Mouse (Mus musculus): Measurements from ENCODE around the gene Pla2g15. TPM values are rescaled to one million over a fixed set of nuclear protein-coding genes. Genes with fewer than 3 reads are reported as not detected.

Pla2g15 gene
- polyA plus RNA-seq, 1 experiment: not detected

DNA sequence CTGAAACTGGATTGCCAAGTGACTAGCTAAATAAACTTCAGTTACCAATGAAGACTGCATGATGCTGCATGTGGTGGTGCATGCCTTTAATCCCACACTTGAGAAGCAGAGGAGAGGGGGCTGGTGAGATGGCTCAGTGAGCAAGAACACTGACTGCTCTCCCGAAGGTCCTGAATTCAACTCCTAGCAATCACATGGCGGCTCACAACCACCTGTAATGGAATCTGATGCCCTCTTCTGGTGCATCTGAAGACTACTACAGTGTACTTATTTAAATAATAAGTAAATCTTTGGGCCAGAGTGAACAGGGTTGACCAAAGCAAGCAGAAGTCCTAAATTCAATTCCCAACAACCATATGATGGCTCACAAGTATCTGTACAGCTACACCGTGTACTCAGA, 26.8 kb upstream of the Pla2g15 start:
- H3K4me1 ChIP-seq (ENCODE audit: control insufficient read depth, insufficient read depth, low read length): no peaks in the 10 kb centered on the region
- no peak for TF ChIP-seq CTCF (IDR thresholded peaks at IDR 0.05; ENCODE audit: insufficient read depth, low read depth, low read length)
- TF ChIP-seq POLR2A (IDR thresholded peaks at IDR 0.05; ENCODE audit: insufficient read depth, low read depth, low read length): no peak
- H3K4me3 ChIP-seq (ENCODE audit: insufficient read depth, low read depth, low read length): no peak overlapping the region
- no peak overlapping the region for H3K27ac ChIP-seq (ENCODE audit: insufficient read depth, low read depth, low read length)
- WGBS: 86% methylated on average over 3 of the region's 3 CpGs

DNA sequence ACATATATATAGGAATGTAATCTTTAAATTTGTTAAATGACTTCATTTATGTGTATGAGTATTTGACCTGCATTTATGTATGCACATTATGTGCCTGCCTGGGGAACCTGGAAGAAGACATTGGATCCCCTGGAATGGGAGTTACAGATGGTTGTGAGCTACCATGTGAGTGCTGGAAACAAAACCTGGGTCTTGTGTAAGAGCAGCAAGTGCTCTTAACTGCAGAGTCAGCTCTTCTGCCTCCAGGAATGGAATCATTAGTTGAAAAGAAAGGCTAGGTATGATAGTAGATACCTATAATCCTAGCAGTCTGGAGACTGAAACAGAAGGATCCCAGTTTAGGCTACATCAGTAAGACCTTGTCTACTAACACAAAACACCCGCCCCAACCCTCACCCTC, 24.1 kb upstream of the Pla2g15 start:
- no peak overlapping the region for H3K4me3 ChIP-seq (ENCODE audit: insufficient read depth, low read depth, low read length)
- no peaks in the 10 kb centered on the region for H3K4me1 ChIP-seq (ENCODE audit: control insufficient read depth, insufficient read depth, low read length)
- no peak overlapping the region for H3K27ac ChIP-seq (ENCODE audit: insufficient read depth, low read depth, low read length)
- TF ChIP-seq CTCF (IDR thresholded peaks at IDR 0.05; ENCODE audit: insufficient read depth, low read depth, low read length): no peak
- no peak for TF ChIP-seq POLR2A (IDR thresholded peaks at IDR 0.05; ENCODE audit: insufficient read depth, low read depth, low read length)
- WGBS: 89% methylated on average over 1 of the region's 1 CpGs

DNA sequence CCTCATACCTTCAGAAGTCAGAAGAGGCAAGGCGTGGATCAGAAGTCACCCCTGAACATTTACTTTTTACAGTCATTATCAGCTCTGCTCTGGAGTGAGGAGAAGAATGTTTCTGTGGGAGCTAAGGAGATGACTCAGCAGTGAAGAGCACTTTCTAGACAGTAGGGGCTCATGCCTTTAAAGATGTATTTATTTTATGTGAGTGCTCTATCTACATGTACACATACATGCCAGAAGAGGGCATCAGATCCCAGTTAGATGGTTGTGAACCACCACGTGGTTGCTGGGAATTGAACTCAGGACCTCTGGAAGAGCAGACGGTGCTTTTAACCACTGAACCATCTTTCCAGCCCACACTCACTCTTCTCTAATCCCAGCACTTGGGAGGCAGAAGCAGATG, 23.1 kb upstream of the Pla2g15 start:
- H3K4me1 ChIP-seq (ENCODE audit: control insufficient read depth, insufficient read depth, low read length): no peaks in the 10 kb centered on the region
- 76% methylated on average over 3 of the region's 3 CpGs for WGBS
- no peak overlapping the region for H3K27ac ChIP-seq (ENCODE audit: insufficient read depth, low read depth, low read length)
- TF ChIP-seq POLR2A (IDR thresholded peaks at IDR 0.05; ENCODE audit: insufficient read depth, low read depth, low read length): no peak
- TF ChIP-seq CTCF (IDR thresholded peaks at IDR 0.05; ENCODE audit: insufficient read depth, low read depth, low read length): no peak
- H3K4me3 ChIP-seq (ENCODE audit: insufficient read depth, low read depth, low read length): no peak overlapping the region

DNA sequence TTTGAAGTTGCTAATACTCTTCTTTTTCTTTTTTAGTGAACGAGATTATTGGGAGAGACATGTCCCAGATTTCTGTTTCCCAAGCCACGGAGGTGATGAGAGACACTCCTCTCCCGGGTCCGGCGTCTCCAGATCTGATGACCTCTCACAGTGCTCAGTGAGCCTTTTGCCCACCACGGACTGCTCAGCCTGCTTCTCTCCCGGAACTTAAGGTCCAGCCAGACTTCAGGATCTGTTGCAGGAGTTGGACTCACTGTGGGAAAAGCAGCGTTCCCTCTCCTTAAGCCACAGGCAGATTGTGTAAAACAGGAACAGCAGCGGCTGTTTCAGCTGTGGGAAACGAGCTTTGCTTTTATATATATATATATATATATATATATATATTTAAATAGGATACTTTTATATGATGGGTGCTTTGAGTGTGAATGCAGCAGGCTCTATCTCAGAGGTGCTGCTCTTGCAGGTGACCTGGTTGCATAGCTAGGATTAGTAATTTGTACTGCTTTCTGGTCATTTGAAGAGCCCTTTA, 22.3 kb upstream of the Pla2g15 start:
- Histone ChIP-seq H3K4me1 (ENCODE audit: control insufficient read depth, insufficient read depth, low read length) (no peaks in the 10 kb centered on the region), H3K4me3 (ENCODE audit: insufficient read depth, low read depth, low read length) (no peak overlapping the region), H3K27ac (ENCODE audit: insufficient read depth, low read depth, low read length) (no peak overlapping the region)
- 90% methylated on average over 10 of the region's 10 CpGs for WGBS
- TF ChIP-seq CTCF (IDR thresholded peaks at IDR 0.05; ENCODE audit: insufficient read depth, low read depth, low read length) (no peak), POLR2A (IDR thresholded peaks at IDR 0.05; ENCODE audit: insufficient read depth, low read depth, low read length) (no peak)

DNA sequence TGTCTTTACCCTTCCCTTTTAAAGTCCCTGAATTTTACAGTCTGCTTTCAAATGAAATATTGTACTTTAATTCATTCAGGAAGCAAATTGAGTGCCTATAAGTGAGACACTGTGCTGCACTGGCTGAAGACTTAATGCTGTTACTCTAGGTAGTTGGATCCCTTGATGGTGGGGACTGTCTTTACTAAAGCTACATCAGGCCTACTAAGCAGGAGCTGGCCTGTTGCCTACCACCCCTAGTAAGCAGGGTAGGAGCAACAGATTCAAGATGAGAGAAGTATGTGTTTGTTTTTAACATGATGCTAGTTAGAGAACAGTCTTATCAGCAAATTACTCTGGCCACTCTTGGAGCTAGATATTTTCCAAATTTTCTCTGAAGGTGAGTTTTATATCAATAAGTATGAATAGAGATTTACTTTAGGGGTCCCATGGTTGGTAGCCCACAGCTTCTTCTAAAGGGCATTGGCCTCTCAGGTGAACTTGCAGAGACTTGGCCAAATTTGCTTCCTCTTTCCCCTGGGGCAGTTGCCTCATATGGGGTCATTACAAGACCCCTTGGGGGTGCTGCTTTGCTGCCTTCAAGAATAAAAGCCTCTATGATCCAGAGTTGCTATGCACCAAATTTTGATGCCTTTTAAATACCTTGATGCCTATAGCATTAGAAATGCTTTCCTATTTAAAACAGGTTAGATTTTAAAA, 20.8 kb upstream of the Pla2g15 start:
- no peak overlapping the region for H3K4me3 ChIP-seq (ENCODE audit: insufficient read depth, low read depth, low read length)
- TF ChIP-seq CTCF (IDR thresholded peaks at IDR 0.05; ENCODE audit: insufficient read depth, low read depth, low read length): no peak
- TF ChIP-seq POLR2A (IDR thresholded peaks at IDR 0.05; ENCODE audit: insufficient read depth, low read depth, low read length): no peak
- no peaks in the 10 kb centered on the region for H3K4me1 ChIP-seq (ENCODE audit: control insufficient read depth, insufficient read depth, low read length)
- H3K27ac ChIP-seq (ENCODE audit: insufficient read depth, low read depth, low read length): no peak overlapping the region

DNA sequence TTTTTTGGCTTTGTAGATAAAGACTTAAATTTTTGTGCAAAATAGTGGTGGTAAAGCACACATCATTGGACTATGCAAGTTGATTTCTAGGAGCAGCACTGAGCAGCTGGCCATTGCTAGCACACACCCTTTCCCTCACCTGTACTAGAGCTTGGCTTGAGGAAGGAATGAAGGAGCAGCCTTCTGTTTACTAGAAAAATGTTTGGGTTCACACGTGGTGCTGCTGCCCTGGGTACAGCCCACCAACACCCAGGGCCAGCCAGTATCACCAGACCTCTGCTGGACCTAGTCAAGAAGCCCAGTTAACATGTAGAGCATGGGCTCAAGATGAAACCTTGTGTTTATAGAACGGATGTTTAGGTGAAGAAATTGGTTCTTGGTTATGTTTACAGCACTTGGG, 20.2 kb upstream of the Pla2g15 start:
- 89% methylated on average over 2 of the region's 2 CpGs for WGBS
- no peak overlapping the region for H3K4me3 ChIP-seq (ENCODE audit: insufficient read depth, low read depth, low read length)
- no peak overlapping the region for H3K27ac ChIP-seq (ENCODE audit: insufficient read depth, low read depth, low read length)
- TF ChIP-seq CTCF (IDR thresholded peaks at IDR 0.05; ENCODE audit: insufficient read depth, low read depth, low read length) (no peak), POLR2A (IDR thresholded peaks at IDR 0.05; ENCODE audit: insufficient read depth, low read depth, low read length) (no peak)
- H3K4me1 ChIP-seq (ENCODE audit: control insufficient read depth, insufficient read depth, low read length): 0 out of 2 replicates have a peak, but pooled peaks cover 5% of the 10 kb centered on the region

DNA sequence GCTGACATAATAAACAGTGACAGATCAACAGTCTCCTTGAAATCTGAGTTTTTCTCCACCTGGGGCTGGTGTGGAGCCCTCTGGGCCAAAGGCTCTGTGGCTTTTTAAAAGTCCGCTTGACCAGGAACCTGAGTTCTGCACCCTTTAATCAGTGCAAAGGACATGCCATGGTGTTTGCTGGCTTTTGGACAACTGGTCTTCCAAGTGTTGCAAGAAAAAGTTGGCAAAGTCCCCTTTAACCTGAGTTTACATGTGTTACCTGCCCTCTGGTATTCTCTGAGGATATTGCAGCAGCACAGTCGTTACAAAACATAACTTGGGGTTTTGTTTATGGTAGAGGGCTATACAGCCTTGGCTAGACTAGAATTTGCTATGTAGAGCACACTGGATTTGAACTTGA, 19.7 kb upstream of the Pla2g15 start:
- 91% methylated on average over 2 of the region's 2 CpGs for WGBS
- TF ChIP-seq POLR2A (IDR thresholded peaks at IDR 0.05; ENCODE audit: insufficient read depth, low read depth, low read length) (no peak), CTCF (IDR thresholded peaks at IDR 0.05; ENCODE audit: insufficient read depth, low read depth, low read length) (no peak)

DNA sequence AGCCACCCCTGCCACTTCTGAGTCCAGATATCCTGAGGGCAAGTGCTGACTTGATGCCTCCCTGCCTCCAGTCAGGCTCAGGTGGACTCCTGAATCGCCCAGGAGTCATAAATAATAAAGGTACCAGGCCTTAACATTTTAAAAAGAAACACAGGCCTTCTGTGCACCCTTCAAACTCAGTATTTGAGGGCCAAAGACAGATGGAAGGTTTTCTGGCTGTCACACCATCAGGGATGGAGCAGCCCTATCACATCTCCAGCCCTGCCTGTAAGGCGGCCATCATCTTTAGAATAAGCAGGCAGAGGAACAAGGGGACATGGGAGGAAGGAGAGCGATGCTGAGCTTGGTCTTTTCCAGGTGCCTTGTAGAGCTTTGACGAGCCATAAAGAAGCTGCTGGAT, 19.2 kb upstream of the Pla2g15 start:
- TF ChIP-seq CTCF (IDR thresholded peaks at IDR 0.05; ENCODE audit: insufficient read depth, low read depth, low read length) (no peak), POLR2A (IDR thresholded peaks at IDR 0.05; ENCODE audit: insufficient read depth, low read depth, low read length) (no peak)
- WGBS: 95% methylated on average over 4 of the region's 4 CpGs
- Histone ChIP-seq H3K4me3 (ENCODE audit: insufficient read depth, low read depth, low read length) (no peak overlapping the region), H3K4me1 (ENCODE audit: control insufficient read depth, insufficient read depth, low read length) (peaks cover 15% of the 10 kb centered on the region), H3K27ac (ENCODE audit: insufficient read depth, low read depth, low read length) (no peak overlapping the region)

More for the DNA sequence above, 19.7 kb upstream of the Pla2g15 start:
- peaks cover 10% of the 10 kb centered on the region for H3K4me1 ChIP-seq (ENCODE audit: control insufficient read depth, insufficient read depth, low read length)
- H3K4me3 ChIP-seq (ENCODE audit: insufficient read depth, low read depth, low read length): no peak overlapping the region
- no peak overlapping the region for H3K27ac ChIP-seq (ENCODE audit: insufficient read depth, low read depth, low read length)

DNA sequence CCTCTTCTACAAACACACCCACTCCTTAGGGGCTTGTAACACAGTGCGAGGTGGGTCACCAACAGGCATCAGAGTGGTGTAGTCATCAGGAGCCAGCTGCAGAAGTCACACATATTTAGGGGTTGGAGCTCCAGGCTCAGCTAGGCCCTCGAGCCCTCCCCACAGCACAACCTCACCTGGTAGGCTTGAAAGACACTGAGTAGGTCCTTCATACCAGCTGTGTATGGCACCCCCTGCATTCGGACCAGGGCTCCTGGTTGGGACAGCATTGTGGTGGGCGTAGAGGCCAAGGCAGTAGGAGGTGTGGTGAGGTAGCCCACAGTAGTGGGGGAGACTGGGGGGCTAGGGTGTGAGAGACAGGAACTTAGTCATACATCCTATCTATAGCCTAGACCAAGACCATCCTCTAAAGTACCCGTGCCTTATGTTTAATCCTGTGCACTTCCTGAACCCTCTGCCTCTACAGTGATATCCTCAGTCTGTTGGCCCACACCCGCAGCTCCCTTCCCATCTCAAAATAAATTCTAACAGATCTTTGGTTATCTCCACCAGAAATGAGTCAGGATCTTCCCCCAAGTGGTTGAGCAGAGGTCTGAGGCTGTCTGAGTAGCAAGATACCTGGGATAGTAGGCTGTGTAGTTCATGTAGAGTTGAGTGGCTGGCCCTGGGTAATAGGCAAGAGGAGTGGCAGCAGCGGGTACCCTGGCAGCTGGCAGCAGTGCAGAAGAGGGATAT, 18.5 kb upstream of the Pla2g15 start:
- Histone ChIP-seq H3K4me3 (ENCODE audit: insufficient read depth, low read depth, low read length) (no peak overlapping the region), H3K4me1 (ENCODE audit: control insufficient read depth, insufficient read depth, low read length) (peaks cover 21% of the 10 kb centered on the region), H3K27ac (ENCODE audit: insufficient read depth, low read depth, low read length) (no peak overlapping the region)
- 90% methylated on average over 7 of the region's 7 CpGs for WGBS
- TF ChIP-seq CTCF (IDR thresholded peaks at IDR 0.05; ENCODE audit: insufficient read depth, low read depth, low read length) (no peak), POLR2A (IDR thresholded peaks at IDR 0.05; ENCODE audit: insufficient read depth, low read depth, low read length) (no peak)

All from olfactory bulb, adult 2 months (tissue).